Mouse (Mus musculus) midbrain, postnatal 0 days (tissue): ENCODE data around the gene Ska2. TPM values are rescaled to one million over a fixed set of nuclear protein-coding genes. Genes with fewer than 3 reads are reported as not detected.
A peak's percentile ranks its signal among the peaks of the same experiment; 100 is the strongest.

Source experiments
- ATAC-seq: fragments of 200-750 bp; cut with Nextera tagmentation; 2 replicates; pipeline ENCODE4 v1.8.0; 2017; ENCODE audit warnings: moderate number of reproducible peaks, mild to moderate bottlenecking, moderate TSS enrichment, moderate library complexity; ENCODE audit not compliant: low FRiP score
- DNase-seq: peaks from one replicate; pipeline ENCODE4 v3.0.0-alpha.2; 2015; ENCODE audit warnings: low spot score
- H3K27ac ChIP-seq: fragments of 300-500 bp; sonication (generic); 2 replicates; pipeline ENCODE4 v1.5.1; 2014; ENCODE audit warnings: low read depth, mild to moderate bottlenecking, low read length, mixed read lengths
- H3K27me3 ChIP-seq: fragments of 300-500 bp; sonication (generic); 2 replicates; pipeline ENCODE4 v1.6.1; 2014; ENCODE audit warnings: low read length, control low read depth, mixed read lengths; ENCODE audit not compliant: insufficient read depth
- H3K36me3 ChIP-seq: fragments of 300-500 bp; sonication (generic); 2 replicates; pipeline ENCODE4 v1.6.1; 2014; ENCODE audit warnings: low read length, control low read depth, mixed read lengths; ENCODE audit not compliant: insufficient read depth
- H3K4me1 ChIP-seq: fragments of 300-500 bp; sonication (generic); 2 replicates; pipeline ENCODE4 v1.6.1; 2014; ENCODE audit warnings: mild to moderate bottlenecking, control low read depth, antibody characterized with exemption, low read length, mixed read lengths; ENCODE audit not compliant: insufficient read depth
- H3K4me2 ChIP-seq: fragments of 300-500 bp; sonication (generic); 2 replicates; pipeline ENCODE4 v1.6.1; 2014; ENCODE audit warnings: low read depth, mild to moderate bottlenecking, low read length, mixed read lengths; ENCODE audit not compliant: poor library complexity, severe bottlenecking
- H3K4me3 ChIP-seq: fragments of 300-500 bp; sonication (generic); 2 replicates; pipeline ENCODE4 v1.5.1; 2014; ENCODE audit warnings: low read depth, mild to moderate bottlenecking, low read length, moderate library complexity
- H3K9ac ChIP-seq: fragments of 300-500 bp; sonication (generic); replicated peaks from 2 replicates; pipeline ENCODE4 v1.6.1; 2014; ENCODE audit warnings: mild to moderate bottlenecking, low read length, moderate library complexity, mixed read lengths; ENCODE audit not compliant: poor library complexity, severe bottlenecking
- H3K9me3 ChIP-seq: fragments of 300-500 bp; sonication (generic); 2 replicates; pipeline ENCODE4 v1.6.1; 2016; ENCODE audit warnings: low read length, control low read depth
- CTCF ChIP-seq: IDR thresholded peaks from 2 replicates; pipeline ENCODE4 v1.5.1; 2016; ENCODE audit warnings: antibody characterized with exemption, mild to moderate bottlenecking
- WGBS: fragments of 180-500 bp; shearing (Covaris S2); extraction: QIAGEN DNeasy Blood & Tissue Kit; methylation state at CpG from one replicate; pipeline ENCODE4 v1.1.7; 2014; 5-methylcytosine and 5-hydroxymethylcytosine counted together
- microRNA counts: library from miRNA; unstranded; fragments of <30 nt; microRNA quantifications from one replicate; lab custom pipeline; 2015
- microRNA-seq: library from miRNA; unstranded; fragments of <30 nt; microRNA quantifications from one replicate; pipeline ENCODE4, GENCODE M21; 2016; ENCODE audit warnings: borderline number of aligned reads
- polyA plus RNA-seq: library from polyadenylated mRNA; unstranded; fragments of >200 nt; fragmentation: Nextera tagmentation; extraction: Ambion mirVana; gene quantifications from 2 replicates; pipeline ENCODE4 v1.2.1, GENCODE M21; 2015
- total RNA-seq: library from RNA; depleted of rRNA; stranded (reverse); fragments of >200 nt; gene quantifications from 2 replicates; pipeline ENCODE4 v1.2.3, GENCODE M21; 2014; rRNA removed

Ska2 gene
- total and polyA plus RNA-seq, 2 experiments from 2014 or later, result 25.7 to 29.2 TPM

DNA sequence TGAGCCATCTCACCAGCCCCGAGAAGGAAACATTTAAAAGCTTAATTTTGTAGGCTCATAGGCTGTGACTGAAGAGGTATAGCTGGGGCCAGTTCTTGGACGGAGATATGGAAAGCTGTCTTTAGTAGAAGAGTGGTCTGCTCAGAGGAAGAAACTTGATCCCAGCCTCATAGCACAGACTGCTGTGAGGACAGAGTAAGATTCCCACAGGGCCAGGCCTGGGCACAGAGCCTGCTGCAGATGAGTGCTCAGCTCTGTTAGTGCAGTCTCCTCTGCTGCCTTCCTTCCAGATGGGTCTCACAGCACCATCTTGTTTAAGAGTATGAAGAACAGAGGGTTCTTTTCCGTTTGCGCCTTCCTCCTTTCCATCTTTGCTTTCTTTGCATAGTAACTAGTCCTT lies 27.2 kb downstream of the Ska2 start:
- DNase-seq, result no peak
- no peaks in the 10 kb centered on the region for H3K27me3 ChIP-seq
- no peak for ATAC-seq
- 89% methylated on average over 4 of the region's 4 CpGs for WGBS
- no peaks in the 10 kb centered on the region for H3K9me3 ChIP-seq
- no peak overlapping the region for H3K27ac ChIP-seq
- H3K36me3 ChIP-seq, result peaks cover 18% of the 10 kb centered on the region; the same call in 1 of the 2 replicates
- H3K9ac ChIP-seq, result no peak overlapping the region
- H3K4me3 ChIP-seq, result no peak overlapping the region
- H3K4me1 ChIP-seq, result no peaks in the 10 kb centered on the region
- H3K4me2 ChIP-seq, result no peak overlapping the region
- TF ChIP-seq CTCF, result no peak

DNA sequence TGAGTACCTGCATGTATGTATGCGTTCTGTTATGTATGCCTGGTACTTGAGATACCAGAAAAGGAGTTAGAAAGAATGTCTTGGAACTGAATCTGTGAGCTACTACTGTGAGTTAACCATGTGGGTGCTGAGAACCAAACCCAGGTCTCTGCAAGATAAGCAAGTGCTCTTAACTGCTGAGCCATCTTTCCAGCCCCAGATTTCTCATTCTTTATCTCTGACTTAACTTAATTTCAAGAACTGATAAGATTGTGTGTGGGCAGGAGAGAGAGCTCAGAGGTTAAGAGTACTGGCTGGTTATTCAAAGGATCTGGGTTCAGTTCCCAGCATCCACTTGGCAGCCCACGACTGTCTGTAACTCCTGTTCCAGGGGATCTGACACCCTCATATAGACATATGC lies 49.0 kb downstream of the Ska2 start:
- Histone ChIP-seq H3K4me2 (no peak overlapping the region), H3K36me3 (peaks cover 9% of the 10 kb centered on the region; the same call in 1 of the 2 replicates), H3K27ac (no peak overlapping the region), H3K9me3 (no peaks in the 10 kb centered on the region), H3K4me3 (no peak overlapping the region), H3K4me1 (no peaks in the 10 kb centered on the region), H3K27me3 (no peaks in the 10 kb centered on the region), H3K9ac (no peak overlapping the region)
- ATAC-seq (no peak), DNase-seq (no peak)
- no peak for TF ChIP-seq CTCF
- WGBS, result 98% methylated on average over 2 of the region's 2 CpGs

DNA sequence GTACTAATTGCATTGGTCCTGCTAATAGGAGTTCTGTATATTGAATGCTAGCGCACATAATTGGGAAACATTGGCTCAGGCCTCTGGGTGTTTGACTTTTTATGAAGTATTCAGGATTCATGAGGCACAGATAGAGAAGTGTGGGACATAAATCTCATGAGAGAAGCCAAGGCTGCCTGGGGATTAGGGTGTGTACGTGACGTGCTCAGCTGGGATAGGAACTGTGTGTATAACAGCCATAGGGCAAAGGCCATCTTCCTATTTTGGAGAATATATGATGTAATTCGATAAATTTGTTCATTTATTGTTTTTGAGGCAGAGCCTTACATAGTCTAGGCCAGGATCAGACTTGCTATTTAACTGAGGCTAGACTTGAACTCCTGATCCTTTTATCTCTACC lies 53.7 kb downstream of the Ska2 start:
- WGBS, result 95% methylated on average over 4 of the region's 4 CpGs
- Histone ChIP-seq H3K4me2 (no peak overlapping the region), H3K27me3 (no peaks in the 10 kb centered on the region), H3K9ac (no peak overlapping the region), H3K9me3 (no peaks in the 10 kb centered on the region), H3K36me3 (peaks cover 9% of the 10 kb centered on the region), H3K4me3 (no peak overlapping the region), H3K27ac (no peak overlapping the region), H3K4me1 (no peaks in the 10 kb centered on the region)
- ATAC-seq (no peak), DNase-seq (no peak)
- TF ChIP-seq CTCF, result no peak

DNA sequence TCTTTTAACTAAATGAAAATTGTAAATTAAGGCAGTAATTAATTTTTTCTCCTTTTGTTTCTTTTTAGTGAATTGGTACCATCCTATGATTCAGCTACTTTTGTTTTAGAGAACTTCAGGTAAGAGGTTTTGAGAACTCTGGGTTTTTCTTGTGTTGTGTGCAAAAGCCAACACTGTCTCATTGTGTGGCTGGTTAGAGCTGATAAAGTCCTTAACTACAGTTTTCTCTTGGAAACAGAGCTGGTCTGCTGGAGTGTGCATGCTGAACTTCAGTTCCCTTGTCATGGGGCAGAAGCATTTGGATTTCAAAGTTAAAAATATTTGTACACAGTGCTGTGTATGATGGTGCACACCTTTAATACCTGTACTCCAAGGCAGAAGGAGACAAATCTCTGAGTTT lies 54.7 kb downstream of the Ska2 start:
- Histone ChIP-seq H3K9ac (no peak overlapping the region), H3K27ac (no peak overlapping the region), H3K27me3 (no peaks in the 10 kb centered on the region), H3K4me3 (no peak overlapping the region), H3K4me2 (no peak overlapping the region), H3K4me1 (no peaks in the 10 kb centered on the region), H3K36me3 (peaks cover 18% of the 10 kb centered on the region), H3K9me3 (no peaks in the 10 kb centered on the region)
- ATAC-seq (no peak), DNase-seq (no peak)
- no peak for TF ChIP-seq CTCF

DNA sequence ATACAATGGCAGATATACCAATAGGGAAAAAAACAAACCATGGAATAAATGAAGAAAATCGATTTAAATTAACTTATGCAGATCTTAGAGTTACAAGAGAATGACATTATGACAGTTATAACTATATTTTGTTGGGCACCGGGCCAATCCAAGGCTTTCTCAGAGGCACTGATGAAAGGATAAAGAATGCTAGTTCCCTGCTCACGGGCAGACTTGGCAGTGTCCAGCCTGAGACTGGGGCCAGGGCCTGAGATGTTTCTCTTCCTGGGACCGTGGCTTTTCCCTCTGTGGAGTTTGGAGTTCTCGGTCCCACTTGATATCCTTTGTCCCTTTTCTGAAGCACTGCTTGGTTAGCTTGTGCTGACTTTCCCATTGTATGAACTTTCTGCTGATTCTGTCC lies 64.6 kb downstream of the Ska2 start:
- no peaks in the 10 kb centered on the region for H3K4me1 ChIP-seq
- no peak overlapping the region for H3K27ac ChIP-seq
- no peaks in the 10 kb centered on the region for H3K9me3 ChIP-seq
- no peaks in the 10 kb centered on the region for H3K27me3 ChIP-seq
- H3K4me2 ChIP-seq, result no peak overlapping the region
- WGBS, result 77% methylated on average over 5 of the region's 5 CpGs
- ATAC-seq, result no peak
- no peak for DNase-seq
- no peak overlapping the region for H3K9ac ChIP-seq
- H3K36me3 ChIP-seq, result peaks cover 3% of the 10 kb centered on the region; the same call in 1 of the 2 replicates
- no peak overlapping the region for H3K4me3 ChIP-seq
- no peak for TF ChIP-seq CTCF

MicroRNAs encoded within 50 kb of the gene (microRNA counts, 519-probe panel; counts per million panel counts)
- 5,509 counts per million, percentile 94 among the panel's probes with 10 or more counts for microRNA mmu-miR-301a (lab: Ali Mortazavi, UCI)

Small RNAs within 50 kb of the gene (microRNA-seq; reads per million reads assigned to microRNA genes)
- gene Mir301, result 2,994 reads per million, percentile 83 among the genes with 10 or more reads in this experiment

Other genes with a start within 250 kb of the Ska2 start
- 5.8 and 6.1 TPM in 2 replicates for gene Ypel2, start 115.5 kb upstream of the Ska2 start, total RNA-seq
- 4.2 and 4.3 TPM in 2 replicates for gene Ypel2, start 115.5 kb upstream of the Ska2 start, polyA plus RNA-seq
- gene Gdpd1, start 35.2 kb upstream of the Ska2 start, total RNA-seq, result 66.6 and 67.1 TPM in 2 replicates
- 167 TPM in 2 replicates for gene Gdpd1, start 35.2 kb upstream of the Ska2 start, polyA plus RNA-seq
- 24.2 and 26.2 TPM in 2 replicates for gene Smg8, start 22.5 kb upstream of the Ska2 start, total RNA-seq
- gene Smg8, start 22.5 kb upstream of the Ska2 start, polyA plus RNA-seq, result 17.7 and 19.2 TPM in 2 replicates
- 1.2 and 1.5 TPM in 2 replicates for gene Prr11, start 526 bp upstream of the Ska2 start, total RNA-seq
- 0.88 and 1.1 TPM in 2 replicates for gene Prr11, start 526 bp upstream of the Ska2 start, polyA plus RNA-seq
- gene Trim37, start 17.8 kb downstream of the Ska2 start, total RNA-seq, result 125 and 136 TPM in 2 replicates
- gene Trim37, start 17.8 kb downstream of the Ska2 start, polyA plus RNA-seq, result 66.8 and 72.6 TPM in 2 replicates
- gene Ppm1e, start 249.8 kb downstream of the Ska2 start, total RNA-seq, result 78.4 and 102 TPM in 2 replicates
- gene Ppm1e, start 249.8 kb downstream of the Ska2 start, polyA plus RNA-seq, result 19.2 and 20.8 TPM in 2 replicates